In genomic region chr3:84039646-84040475, GRCm38 (mm10) we compare ENCODE assay signal across 8 mouse cellular contexts. TPM values are rescaled to one million over a fixed set of nuclear protein-coding genes. Genes with fewer than 3 reads are reported as not detected.
DNase-seq lines count a peak whose midpoint lies in the region; ATAC-seq and TF ChIP-seq lines count a peak whose summit lies in the region.

TSS of gene Tmem131l (minus strand) at chr3:84040175.

- under 1% methylated on average over 98 of the region's 100 CpGs for WGBS in embryonic facial prominence, embryonic 12.5 days
- under 1% methylated on average over 100 of the region's 100 CpGs for WGBS in kidney, adult 2 months
- under 1% methylated on average over 59 of the region's 100 CpGs for WGBS in limb, embryonic 13.5 days
- WGBS in midbrain, embryonic 15.5 days, result under 1% methylated on average over 96 of the region's 100 CpGs
- WGBS in spleen, adult 2 months, result 1% methylated on average over 92 of the region's 100 CpGs

- H3K4me3 ChIP-seq in embryonic facial prominence, embryonic 12.5 days, result peak within 1 kb of the TSS; percentile 93
- peak within 1 kb of the TSS; percentile 87 for H3K4me3 ChIP-seq in kidney, adult 2 months (ENCODE audit: insufficient read depth, low read depth, low read length)
- peak within 1 kb of the TSS; percentile 70 for H3K4me3 ChIP-seq in limb, embryonic 13.5 days
- peak within 1 kb of the TSS; percentile 91 for H3K4me3 ChIP-seq in midbrain, embryonic 15.5 days
- H3K4me3 ChIP-seq in spleen, adult 2 months (ENCODE audit: extremely low read depth, insufficient read depth, insufficient read length), result peak within 1 kb of the TSS; percentile 99

- H3K4me2 ChIP-seq in embryonic facial prominence, embryonic 12.5 days (replicated peaks), result peak within 1 kb of the TSS; percentile 86
- peak within 1 kb of the TSS; percentile 97 for H3K4me2 ChIP-seq in limb, embryonic 13.5 days (replicated peaks)
- peak within 1 kb of the TSS; percentile 82 for H3K4me2 ChIP-seq in midbrain, embryonic 15.5 days

- peak; percentile 87 for ATAC-seq in embryonic facial prominence, embryonic 12.5 days (ENCODE audit: insufficient number of reproducible peaks, insufficient read depth, low FRiP score, low TSS enrichment)
- peak; percentile 92 for ATAC-seq in limb, embryonic 13.5 days (ENCODE audit: low FRiP score, low read depth)
- peak; percentile 93 for ATAC-seq in midbrain, embryonic 15.5 days (replicated peaks)

- H3K36me3 ChIP-seq in embryonic facial prominence, embryonic 12.5 days, result 0 out of 2 replicates have a peak, but pooled peaks cover 4% of the 10 kb centered on the region
- no peaks in the 10 kb centered on the region for H3K36me3 ChIP-seq in kidney, adult 2 months (ENCODE audit: control insufficient read depth, insufficient read depth, low read length)
- H3K36me3 ChIP-seq in limb, embryonic 13.5 days, result peaks cover 7% of the 10 kb centered on the region; the same call in 1 of the 2 replicates
- H3K36me3 ChIP-seq in midbrain, embryonic 15.5 days (replicated peaks), result no peaks in the 10 kb centered on the region
- peaks cover 1% of the 10 kb centered on the region; the same call in 1 of the 2 replicates for H3K36me3 ChIP-seq in spleen, adult 2 months (ENCODE audit: control insufficient read depth, insufficient read depth, low read length)

- peak within 1 kb of the TSS; percentile 94 for H3K9ac ChIP-seq in embryonic facial prominence, embryonic 12.5 days
- peak within 1 kb of the TSS; percentile 94 for H3K9ac ChIP-seq in limb, embryonic 13.5 days
- H3K9ac ChIP-seq in midbrain, embryonic 15.5 days, result peak within 1 kb of the TSS; percentile 88

- H3K9me3 ChIP-seq in embryonic facial prominence, embryonic 12.5 days, result no peaks in the 10 kb centered on the region
- no peaks in the 10 kb centered on the region for H3K9me3 ChIP-seq in limb, embryonic 13.5 days
- H3K9me3 ChIP-seq in midbrain, embryonic 15.5 days, result no peaks in the 10 kb centered on the region

- H3K27me3 ChIP-seq in embryonic facial prominence, embryonic 12.5 days, result no peaks in the 10 kb centered on the region
- no peaks in the 10 kb centered on the region for H3K27me3 ChIP-seq in kidney, adult 2 months (replicated peaks; ENCODE audit: control insufficient read depth, insufficient read depth, low read length)
- H3K27me3 ChIP-seq in limb, embryonic 13.5 days, result no peaks in the 10 kb centered on the region
- H3K27me3 ChIP-seq in midbrain, embryonic 15.5 days (replicated peaks), result 0 out of 2 replicates have a peak, but pooled peaks cover 3% of the 10 kb centered on the region
- no peaks in the 10 kb centered on the region for H3K27me3 ChIP-seq in spleen, adult 2 months (ENCODE audit: control insufficient read depth, insufficient read depth, low read length)

- DNase-seq in 416B (ENCODE audit: low read depth), result peak; percentile 92
- DNase-seq in adrenal gland, postnatal 14 days, result peak; percentile 92
- peak; percentile 78 to 82 for DNase-seq in heart, adult 18-20 months
- peak; percentile 81 for DNase-seq in kidney, adult 2 months
- peak; percentile 66 to 71 for DNase-seq in spleen, adult 2 months (ENCODE audit: low read depth in 1 of 2, low spot score in 2 of 2)

- TF ChIP-seq POLR2A in kidney, adult 2 months (IDR thresholded peaks at IDR 0.05; ENCODE audit: low read depth, low read length), result peak; percentile 4
- TF ChIP-seq POLR2A in spleen, adult 2 months (IDR thresholded peaks at IDR 0.05; ENCODE audit: low read depth, low read length), result peak; percentile 92

- no peak for TF ChIP-seq CTCF in kidney, adult 2 months (conservative IDR thresholded peaks at IDR 0.05; ENCODE audit: insufficient read depth, insufficient read length, low read depth, low read length)
- TF ChIP-seq CTCF in spleen, adult 2 months (IDR thresholded peaks at IDR 0.05; ENCODE audit: extremely low read depth, insufficient read depth, insufficient read length, insufficient replicate concordance), result no peak

- H3K27ac ChIP-seq in embryonic facial prominence, embryonic 12.5 days, result peak within 1 kb of the TSS; percentile 94
- peak within 1 kb of the TSS; percentile 63 for H3K27ac ChIP-seq in kidney, adult 2 months (ENCODE audit: insufficient read depth, low read depth, low read length)
- H3K27ac ChIP-seq in limb, embryonic 13.5 days, result peak within 1 kb of the TSS; percentile 91
- H3K27ac ChIP-seq in midbrain, embryonic 15.5 days, result peak within 1 kb of the TSS; percentile 92
- peak within 1 kb of the TSS; percentile 100 for H3K27ac ChIP-seq in spleen, adult 2 months (ENCODE audit: insufficient read depth, low read length)

- H3K4me1 ChIP-seq in embryonic facial prominence, embryonic 12.5 days, result peaks cover 21% of the 10 kb centered on the region
- H3K4me1 ChIP-seq in kidney, adult 2 months (ENCODE audit: control insufficient read depth, insufficient read depth, low read length), result no peaks in the 10 kb centered on the region
- H3K4me1 ChIP-seq in limb, embryonic 13.5 days, result peaks cover 19% of the 10 kb centered on the region
- peaks cover 41% of the 10 kb centered on the region for H3K4me1 ChIP-seq in midbrain, embryonic 15.5 days
- peaks cover 17% of the 10 kb centered on the region for H3K4me1 ChIP-seq in spleen, adult 2 months (ENCODE audit: control insufficient read depth, insufficient read depth, insufficient read length)

RNA-seq across cellular contexts. Expression of gene Tmem131l, which starts in this region (rescaled TPM):
- total RNA-seq in adrenal gland, postnatal 14 days (2021), result 45.7 and 60.1 TPM in 2 replicates
- 74.9 and 84.7 TPM in 2 replicates for polyA plus RNA-seq in embryonic facial prominence, embryonic 12.5 days (2016; fragmentation: Nextera tagmentation; extraction: Ambion mirVana)
- 10 to 100 TPM; 17.1 to 24.2 TPM for total RNA-seq in heart, adult 18-20 months (2021)
- polyA plus RNA-seq in kidney, adult 2 months (2012; rRNA removed), result 8.8 and 9.8 TPM in 2 replicates
- 60.0 and 62.5 TPM in 2 replicates for polyA plus RNA-seq in limb, embryonic 13.5 days (2015; fragmentation: Nextera tagmentation; extraction: Ambion mirVana)
- 70.7 and 72.8 TPM in 2 replicates for polyA plus RNA-seq in midbrain, embryonic 15.5 days (2015; fragmentation: Nextera tagmentation; extraction: Ambion mirVana)
- 116 and 134 TPM in 2 replicates for polyA plus RNA-seq in spleen, adult 2 months (2012; rRNA removed)

Comparison
In these comparisons a context has a peak if more than half of its experiments do, and no peak if none do; other contexts are left out.
1. Peak in every context shown above with its lines: DNase-seq, ATAC-seq, H3K4me3 ChIP-seq and H3K27ac ChIP-seq.